Mouse (Mus musculus): ENCODE measurements around the gene Ahcy. TPM values are rescaled to one million over a fixed set of nuclear protein-coding genes. Genes with fewer than 3 reads are reported as not detected.
A peak's percentile ranks its signal among the peaks of the same experiment; 100 is the strongest.
"Not testable (repeated sequence)": the region's sequence is repeated elsewhere in the genome, so short reads cannot be mapped to it uniquely, and the experiment has no call there.

The Ahcy gene
- total RNA-seq, 2 experiments from 2014 or later = 14.0 to 14.5 TPM

DNA sequence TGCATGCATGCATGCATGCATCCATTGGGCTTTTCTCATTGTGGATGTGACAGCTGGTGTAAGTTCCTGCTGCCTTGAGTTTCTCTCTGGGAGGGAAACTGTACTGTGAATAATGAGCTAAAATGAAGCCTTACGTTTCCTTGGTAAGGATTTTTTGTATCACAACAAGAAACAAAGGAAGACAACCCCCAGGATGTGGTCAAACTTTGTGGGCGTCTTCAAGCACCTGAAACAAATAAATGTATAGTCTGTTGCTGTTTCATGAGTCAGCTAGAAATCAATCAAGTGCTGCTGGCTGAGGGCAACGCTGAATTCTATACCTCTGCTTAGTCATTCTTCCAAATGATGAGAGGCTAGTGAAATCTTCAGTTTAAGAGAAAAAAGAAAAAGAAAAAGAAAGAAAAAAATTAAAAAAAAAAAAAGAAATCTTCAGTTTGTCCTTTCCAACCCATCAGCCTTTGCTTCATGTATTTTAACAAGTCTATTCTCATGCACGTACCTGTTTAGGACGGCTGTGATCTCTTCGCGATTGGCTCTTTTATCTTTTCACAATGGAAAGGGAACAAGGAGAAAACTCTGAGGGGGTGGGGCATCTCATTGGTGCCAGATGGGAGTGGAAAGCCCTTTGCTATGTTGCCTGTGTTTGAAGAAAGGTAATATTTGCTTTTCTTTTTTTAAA lies 5.3 kb upstream of the Ahcy start:
- intact Hi-C loops (cut with DNase I) = no loop called here
- no peak for DNase-seq (ENCODE audit: low spot score in 2 of 2)

DNA sequence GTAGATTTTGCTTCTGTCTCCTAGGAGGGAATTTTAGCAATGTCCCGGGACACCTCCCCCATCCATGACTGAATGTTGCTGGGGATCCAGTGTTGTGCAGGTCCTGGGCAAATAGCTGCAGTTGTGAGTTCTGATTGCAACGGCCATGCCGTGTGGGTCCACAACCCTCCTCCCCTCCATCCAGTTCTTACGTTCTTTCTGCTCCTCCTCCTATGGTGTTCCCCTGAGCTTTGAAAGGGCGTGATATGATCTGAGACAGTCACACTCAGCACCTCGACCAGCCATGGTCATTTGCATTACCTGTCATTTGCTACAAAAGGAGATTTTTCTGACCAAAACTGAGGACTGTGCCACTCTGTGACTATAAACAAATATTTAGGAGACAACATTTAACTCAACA lies 1.4 kb upstream of the Ahcy start:
- no peak for DNase-seq (ENCODE audit: low spot score in 2 of 2)
- intact Hi-C loops (cut with DNase I) = loop anchor here (2.0 kb wide), 1 partner anchor 25 kb away; no protein-coding TSS in a partner anchor

DNA sequence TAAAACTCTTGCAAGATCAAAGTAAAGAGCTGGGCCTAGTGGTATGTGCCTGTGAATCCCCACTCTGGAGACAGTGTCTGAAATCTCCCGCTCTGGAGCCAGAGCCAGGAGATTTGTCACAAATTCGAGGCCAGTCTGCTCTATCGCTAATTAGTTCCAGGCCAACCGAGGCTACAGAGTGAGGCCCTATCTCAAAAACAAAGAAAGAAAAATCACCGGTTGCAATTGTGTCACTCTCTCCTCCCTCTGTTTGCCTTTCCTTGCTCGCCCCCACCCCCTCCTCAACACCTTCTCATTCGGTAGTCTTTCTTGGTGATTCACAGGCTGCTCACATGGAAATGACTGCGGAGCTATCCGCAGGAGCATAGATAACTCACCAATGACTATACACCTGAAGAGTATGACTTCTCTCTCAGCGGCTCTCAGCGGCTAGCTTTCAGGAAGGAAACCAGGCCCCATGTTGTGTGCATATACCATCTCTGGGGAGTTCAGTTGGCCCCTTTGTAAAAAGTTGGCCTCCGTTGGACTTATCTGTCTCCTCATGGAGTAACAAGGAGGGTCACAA lies 551 bp upstream of the Ahcy start:
- intact Hi-C loops (cut with DNase I) = loop anchor here (1.0 to 2.0 kb wide), 3 partner anchors 24 to 201 kb away; partner anchors contain the start of genes Itch and Map1lc3a
- DNase-seq (ENCODE audit: low spot score in 2 of 2) = peak; percentile 26 to 69

DNA sequence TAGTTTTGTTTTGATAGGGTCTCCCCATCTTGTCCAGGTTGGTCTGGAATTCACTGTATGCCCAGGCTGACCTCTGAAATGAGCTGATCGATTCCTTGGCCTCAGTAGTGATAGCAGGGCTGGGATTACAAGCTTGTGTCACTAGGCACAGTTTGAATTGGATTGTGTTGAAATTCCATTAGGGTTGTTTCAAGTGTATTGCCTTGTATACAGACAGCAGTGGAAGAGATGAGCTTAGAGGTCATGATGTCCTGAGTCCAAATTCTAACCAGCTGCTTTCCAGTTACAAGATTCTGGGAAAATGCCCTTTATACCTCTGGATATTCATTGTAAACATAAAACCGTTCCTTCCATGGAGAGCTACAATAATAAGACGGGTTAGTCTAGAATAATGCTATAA lies 950 bp downstream of the Ahcy start:
- intact Hi-C loops (cut with DNase I) = no loop called here
- DNase-seq (ENCODE audit: low spot score in 2 of 2) = no peak

DNA sequence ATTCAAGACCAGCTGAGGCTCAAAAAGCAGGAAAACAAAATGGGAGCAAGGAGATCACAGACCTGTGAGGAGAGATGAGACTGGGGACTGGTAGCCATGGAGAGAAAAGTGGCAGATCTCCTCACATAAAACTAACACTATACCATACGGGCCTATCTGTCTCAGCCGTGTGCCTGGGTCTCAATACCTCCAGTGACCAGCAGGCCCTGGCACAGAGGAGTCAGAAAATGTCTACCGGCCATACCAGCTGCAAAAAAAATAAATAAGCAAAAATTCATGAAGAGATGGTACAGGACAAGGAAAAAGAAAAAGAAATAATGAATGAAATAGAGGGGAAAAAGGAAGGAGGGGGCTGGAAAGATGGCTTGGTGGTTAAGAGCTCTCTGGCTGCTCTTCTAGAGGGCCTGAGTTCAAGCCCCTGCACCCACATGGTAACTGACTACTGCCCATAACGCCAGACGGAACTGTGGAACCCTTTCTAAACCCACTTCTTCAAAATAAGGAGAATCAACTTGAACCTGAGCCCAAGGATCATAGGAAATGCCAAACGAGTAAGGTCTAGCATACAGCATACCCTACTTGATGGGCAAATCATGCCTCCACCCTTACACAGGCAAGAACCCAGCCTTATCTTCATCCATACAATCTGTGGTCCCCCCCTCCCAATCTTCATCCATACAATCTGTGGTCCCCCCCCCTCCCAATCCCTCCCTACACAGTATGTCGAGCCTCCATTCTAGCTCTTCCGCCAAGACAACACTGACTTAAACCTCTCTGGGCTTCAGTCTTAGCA lies 1.7 kb downstream of the Ahcy start:
- intact Hi-C loops (cut with DNase I) = no loop called here
- no peak for DNase-seq (ENCODE audit: low spot score in 2 of 2)

DNA sequence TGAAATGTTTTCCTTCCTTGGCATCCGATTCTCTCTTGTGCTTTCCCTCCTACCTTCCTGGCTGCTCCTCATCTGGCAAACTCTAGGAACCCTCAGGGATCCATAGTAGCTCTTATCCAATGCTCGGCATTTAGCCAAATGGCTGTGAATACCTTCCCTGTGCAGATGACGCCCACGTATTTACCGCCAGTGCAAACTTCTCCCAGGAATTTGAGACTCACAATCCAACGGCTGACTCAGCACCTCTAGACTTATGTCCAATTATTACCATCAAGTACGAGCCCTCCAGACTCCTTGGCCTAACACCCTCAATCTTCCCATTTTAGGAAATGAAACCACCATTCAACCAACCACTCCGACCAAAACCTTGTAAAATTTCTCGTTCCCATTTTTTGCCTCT lies 3.3 kb downstream of the Ahcy start:
- intact Hi-C loops (cut with DNase I) = no loop called here
- DNase-seq (ENCODE audit: low spot score in 2 of 2) = no peak

DNA sequence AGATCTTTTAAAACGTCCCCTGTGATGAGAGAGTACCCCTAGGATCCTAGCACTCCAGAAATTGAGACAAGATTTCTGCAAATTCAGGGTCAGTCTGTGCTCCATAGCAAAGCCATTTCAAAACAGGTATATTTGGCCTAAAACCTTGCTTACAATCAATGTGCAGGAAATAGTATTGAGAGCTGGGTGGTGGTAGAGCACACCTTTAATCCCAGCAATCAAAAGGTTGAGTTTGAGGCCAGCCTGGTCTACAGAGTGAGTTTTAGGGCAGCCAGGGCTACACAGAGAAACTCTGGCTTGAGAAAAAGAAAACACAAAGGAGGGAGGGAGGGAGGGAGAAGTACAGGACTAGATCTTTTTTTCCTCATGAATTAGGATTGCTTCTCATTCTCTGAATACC lies 16.9 kb downstream of the Ahcy start:
- DNase-seq (ENCODE audit: low spot score in 2 of 2) = no peak
- intact Hi-C loops (cut with DNase I) = no loop called here

DNA sequence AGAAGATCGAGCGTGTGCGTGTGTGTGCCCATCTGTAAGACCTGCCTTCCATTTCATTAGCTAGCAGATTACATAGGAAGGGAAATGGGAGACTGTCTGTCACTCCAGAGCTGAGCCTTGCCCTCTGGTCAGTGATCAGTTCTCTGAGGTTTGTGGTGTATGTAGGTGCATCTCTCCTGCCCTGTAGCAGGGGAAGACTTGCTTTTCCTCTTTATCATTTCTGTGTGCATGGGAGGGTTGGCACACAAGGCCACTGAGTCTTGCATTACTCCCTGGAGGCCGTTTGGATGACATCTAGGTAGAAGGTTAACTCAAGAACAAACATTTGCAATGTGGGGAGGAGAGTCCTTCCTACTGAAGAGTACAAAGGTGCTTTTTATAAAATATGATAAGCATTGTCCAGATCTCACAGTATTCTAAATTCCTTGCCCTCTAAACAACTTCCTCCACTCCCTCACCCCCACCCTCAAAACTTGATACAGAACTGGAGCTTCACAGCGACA lies 18.2 kb downstream of the Ahcy start:
- intact Hi-C loops (cut with DNase I) = no loop called here
- DNase-seq (ENCODE audit: low spot score in 2 of 2) = no peak

DNA sequence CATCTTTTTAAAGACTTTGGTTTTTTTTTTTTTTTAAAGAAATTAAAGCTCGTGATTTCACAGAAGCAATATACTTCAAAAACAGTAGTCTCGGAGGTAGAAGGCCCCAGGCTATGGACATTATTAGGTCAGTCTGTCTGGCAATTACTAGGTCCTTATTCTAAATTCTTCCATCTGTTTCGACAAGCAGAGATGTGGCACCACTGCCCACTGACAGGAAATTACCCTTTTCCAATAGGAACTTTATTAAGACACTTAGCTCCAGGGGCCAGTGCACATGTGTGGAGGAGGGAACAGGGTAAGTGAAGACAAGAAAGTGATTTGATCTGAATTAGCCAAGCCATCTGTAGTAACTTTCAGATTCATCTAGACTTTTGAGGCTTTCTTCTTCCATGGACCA lies 19.6 kb downstream of the Ahcy start:
- no peak for DNase-seq (ENCODE audit: low spot score in 2 of 2)
- intact Hi-C loops (cut with DNase I) = no loop called here

DNA sequence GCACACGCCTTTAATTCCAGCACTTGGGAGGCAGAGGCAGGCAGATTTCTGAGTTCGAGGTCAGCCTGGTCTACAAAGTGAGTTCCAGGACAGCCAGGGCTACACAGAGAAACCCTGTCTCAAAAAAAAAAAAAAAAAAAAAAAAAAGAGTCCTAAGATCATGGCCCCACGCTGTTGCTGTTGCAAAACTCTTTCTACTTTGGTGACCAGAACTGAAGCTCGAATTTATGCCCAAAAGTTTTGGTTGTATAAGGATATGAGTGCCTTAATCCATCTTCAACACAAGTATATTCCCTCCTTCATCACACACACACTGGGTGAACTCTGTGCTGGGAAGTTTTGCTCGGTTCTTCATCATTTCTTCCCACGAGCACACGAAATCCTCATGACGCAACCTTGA lies 20.8 kb downstream of the Ahcy start:
- intact Hi-C loops (cut with DNase I) = not testable (repeated sequence)

DNA sequence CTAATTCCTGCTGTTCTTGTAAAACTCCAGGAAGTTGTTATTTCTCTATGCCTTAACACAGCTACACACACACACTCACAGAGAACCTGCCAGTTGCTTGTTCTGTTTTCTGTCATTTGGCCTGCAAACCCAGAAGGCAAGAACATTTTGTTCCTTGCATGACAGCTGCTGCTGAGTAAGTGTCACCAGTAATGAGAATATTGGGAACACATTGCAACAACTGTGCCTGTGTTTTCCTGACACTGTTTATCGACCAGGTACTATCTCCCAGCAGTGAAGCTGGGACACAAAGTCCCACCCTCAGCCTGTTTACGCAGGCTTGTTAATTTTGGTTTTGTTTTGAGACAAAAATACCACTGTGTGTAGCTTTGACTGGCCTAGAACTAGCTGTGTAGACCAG lies 21.6 kb downstream of the Ahcy start:
- no peak for DNase-seq (ENCODE audit: low spot score in 2 of 2)

More for the DNA sequence above, 20.8 kb downstream of the Ahcy start:
- DNase-seq (ENCODE audit: low spot score in 2 of 2) = not testable (repeated sequence)

DNA sequence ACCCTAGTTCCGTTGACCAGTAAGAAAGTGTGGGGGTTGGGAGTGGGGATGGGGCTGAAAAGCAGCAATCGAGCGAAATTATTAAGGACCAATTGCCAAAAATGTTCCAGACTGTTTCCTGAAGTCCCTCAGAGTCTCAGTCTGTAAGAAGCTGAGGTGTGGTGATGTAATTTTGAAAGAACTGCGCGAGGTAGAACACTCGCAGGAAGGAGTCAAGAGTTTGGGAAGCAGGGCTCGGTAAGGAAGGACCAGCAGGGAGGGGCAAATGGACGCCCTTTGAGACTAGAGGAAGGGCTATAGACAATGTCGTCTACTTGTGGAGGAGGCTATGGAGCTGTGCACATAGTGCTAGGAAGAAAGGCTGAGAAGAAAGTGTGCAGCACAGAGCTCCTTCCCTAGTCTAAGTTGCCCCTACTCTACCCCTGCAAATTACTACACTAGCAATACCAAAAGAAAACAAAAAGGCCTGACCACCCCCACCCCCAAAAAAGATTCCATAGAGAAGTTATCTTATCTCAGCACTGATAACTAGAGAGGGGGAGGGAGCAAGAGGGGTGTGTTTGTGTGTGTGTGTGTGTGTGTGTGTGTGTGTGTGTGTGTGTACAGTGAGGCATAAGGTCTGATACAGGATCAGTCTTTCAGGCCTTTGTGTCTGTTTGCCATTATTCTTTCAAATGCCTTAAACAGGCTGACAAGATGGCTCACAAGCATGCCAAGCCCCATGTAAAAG lies 22.5 kb downstream of the Ahcy start:
- no peak for DNase-seq (ENCODE audit: low spot score in 2 of 2)
- intact Hi-C loops (cut with DNase I) = loop anchor here (2.0 kb wide), 1 partner anchor 23 kb away; the partner anchor contains the start of gene Ahcy

More for the DNA sequence above, 21.6 kb downstream of the Ahcy start:
- intact Hi-C loops (cut with DNase I) = no loop called here

DNA sequence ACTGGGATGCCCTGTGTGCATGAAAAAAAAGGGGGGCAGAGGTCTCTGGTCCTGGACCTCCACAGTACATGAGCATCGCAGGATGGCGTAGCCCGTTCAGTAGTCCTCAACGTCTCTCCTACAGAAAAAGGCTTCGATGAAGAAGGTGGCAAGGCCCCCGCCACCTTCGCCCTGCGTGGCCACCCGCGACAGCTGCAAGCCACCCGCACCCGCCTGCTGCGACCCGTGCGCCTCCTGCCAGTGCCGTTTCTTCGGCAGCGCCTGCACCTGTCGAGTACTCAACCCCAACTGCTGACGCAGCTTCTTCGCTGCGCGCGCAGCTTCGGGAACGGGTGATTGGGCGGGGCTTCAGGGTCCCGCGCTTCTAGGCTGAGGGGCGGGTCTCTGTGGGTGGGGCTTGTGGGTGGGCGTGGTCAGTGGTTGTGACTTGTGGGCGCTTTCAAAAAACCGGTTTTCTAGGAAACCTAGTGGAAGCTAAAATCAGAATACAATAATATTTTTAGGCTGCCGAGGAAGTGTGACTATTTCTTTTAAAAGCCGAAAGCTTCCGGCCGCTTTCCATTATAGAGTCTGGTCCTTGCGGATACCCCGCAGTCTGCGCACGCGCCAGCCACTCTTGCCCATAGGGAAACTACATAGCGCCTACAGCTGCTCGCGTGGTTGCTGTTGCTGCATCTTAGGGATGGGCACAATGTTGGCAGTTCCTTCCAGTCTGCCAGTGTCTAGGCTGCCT lies 23.6 kb downstream of the Ahcy start:
- DNase-seq (ENCODE audit: low spot score in 2 of 2) = peak; percentile 92 to 95
- intact Hi-C loops (cut with DNase I) = loop anchor here (2.0 kb wide), 1 partner anchor 24 kb away; the partner anchor contains the start of gene Ahcy

DNA sequence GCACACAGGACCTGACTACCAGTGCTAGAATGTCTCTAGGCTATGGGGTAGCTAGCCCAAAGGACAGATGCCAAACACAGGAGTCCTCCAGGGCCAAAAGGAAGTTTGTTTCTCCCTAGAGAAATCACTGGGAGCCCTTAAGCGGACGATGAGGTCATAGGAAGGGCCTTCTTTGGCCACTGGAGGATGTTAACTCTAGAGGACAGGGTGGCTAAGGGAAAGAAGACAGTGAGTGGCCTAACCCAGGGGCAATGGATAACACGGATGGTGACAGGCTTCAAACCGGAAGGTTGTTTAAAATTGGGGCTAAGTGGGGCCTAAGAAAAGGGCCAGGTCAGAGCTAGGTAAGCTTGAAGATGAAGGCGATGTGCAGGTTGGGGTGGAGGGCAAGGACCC lies 24.2 kb downstream of the Ahcy start:
- intact Hi-C loops (cut with DNase I) = loop anchor here (2.0 kb wide), 1 partner anchor 25 kb away; the partner anchor contains the start of gene Ahcy
- DNase-seq (ENCODE audit: low spot score in 2 of 2) = no peak

DNA sequence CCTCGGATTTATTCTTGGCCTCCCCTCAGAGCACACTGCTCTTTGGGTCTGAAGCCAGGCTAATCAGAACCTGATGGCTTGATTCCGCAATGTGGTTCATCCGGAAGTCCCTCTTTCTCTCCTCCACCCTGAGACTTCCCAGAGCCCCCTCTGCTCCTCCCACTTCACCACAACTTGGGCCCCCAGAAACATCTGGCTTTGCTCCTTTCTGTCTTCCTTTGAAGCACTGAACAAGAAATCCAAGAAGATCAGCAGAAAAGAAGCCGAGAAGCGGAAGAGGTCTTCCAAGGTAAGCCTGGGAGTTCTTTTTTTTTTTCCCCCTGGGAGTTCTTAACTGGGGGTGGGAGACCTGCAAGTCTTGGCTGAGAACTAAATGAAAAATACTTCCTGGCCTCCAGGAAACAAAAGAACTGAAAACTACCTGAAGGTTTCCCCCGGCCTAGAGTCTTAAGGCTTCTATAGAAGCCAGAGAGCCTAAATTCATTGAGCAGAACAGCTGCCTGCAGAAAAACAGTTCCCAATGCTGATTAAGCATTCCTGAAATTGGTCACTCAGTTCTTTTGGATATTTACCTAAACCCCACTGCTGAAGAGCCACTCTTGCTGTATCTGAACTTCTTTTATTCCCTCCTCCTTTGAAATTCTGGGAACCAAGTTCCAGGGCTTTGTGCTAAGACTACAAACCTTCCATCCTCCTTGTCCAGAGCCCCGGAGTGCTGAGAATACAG lies 26.7 kb downstream of the Ahcy start:
- intact Hi-C loops (cut with DNase I) = no loop called here
- DNase-seq (ENCODE audit: low spot score in 2 of 2) = no peak

DNA sequence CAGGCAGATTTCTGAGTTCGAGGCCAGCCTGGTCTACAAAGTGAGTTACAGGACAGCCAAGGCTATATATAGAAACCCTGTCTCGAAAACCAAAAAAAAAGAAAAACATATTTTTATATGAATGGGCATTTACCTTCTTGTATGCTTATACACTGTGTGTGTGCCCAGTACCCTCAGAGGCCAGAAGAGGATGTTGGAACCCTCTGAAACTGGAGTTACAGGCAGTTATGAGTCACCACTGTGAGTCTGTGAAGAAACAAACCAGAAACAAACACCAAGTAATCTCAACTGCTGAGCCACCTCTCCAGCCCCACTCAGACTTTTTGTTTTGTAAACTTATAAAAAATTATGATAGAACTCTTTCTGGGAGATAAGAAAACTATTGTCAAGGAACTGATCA lies 27.5 kb downstream of the Ahcy start:
- intact Hi-C loops (cut with DNase I) = no loop called here

DNA sequence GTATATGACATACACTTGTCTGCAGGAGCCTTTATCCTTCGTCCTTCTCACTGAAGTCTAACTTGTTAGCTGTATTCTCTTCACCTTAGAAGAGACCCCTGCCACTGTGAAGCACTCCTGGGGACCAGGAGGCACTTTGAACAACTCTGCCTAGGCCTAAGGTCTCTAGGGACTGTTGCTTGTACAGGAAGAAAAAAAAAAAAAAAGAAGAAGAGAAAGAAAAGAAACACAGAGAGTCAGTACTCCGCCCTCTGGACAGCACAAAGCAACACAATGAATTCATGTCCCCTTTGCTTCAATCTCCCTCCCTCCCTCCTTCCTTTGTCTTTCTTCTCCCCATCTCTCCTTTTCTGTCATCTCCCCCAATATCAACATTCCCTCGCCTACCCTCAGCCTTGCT lies 29.2 kb downstream of the Ahcy start:
- intact Hi-C loops (cut with DNase I) = no loop called here
- DNase-seq (ENCODE audit: low spot score in 2 of 2) = no peak

More for the DNA sequence above, 27.5 kb downstream of the Ahcy start:
- no peak for DNase-seq (ENCODE audit: low spot score in 2 of 2)

DNA sequence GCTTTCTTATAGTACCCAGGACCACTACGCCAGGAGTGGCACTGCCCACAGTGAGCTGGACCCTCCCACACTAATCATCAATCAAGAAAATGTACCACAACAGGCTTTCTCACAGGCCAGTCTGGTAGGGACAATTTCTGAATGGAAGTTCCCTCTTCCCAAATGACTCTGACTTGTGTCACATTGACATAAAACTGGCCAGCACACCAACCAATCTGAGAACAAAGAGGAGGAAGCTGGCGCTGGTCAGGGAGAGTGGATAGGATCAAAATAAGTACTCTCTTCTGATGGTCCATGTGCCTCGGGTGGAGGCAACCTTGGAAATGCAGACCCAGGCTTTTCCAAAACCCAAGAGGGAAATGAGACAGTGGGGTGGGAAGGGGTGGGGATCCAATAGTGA lies 29.8 kb downstream of the Ahcy start:
- no peak for DNase-seq (ENCODE audit: low spot score in 2 of 2)

More for the DNA sequence above, 29.8 kb downstream of the Ahcy start:
- intact Hi-C loops (cut with DNase I) = no loop called here

Data from left cerebral cortex, postnatal 25 days (tissue).